Mouse (Mus musculus) MEL (cell line): ENCODE results near the gene Pla2g16. TPM values are rescaled to one million over a fixed set of nuclear protein-coding genes. Genes with fewer than 3 reads are reported as not detected.

Source experiments
- DNase-seq: peaks from one replicate; pipeline ENCODE4 v3.0.0; 2011; ENCODE audit warnings: low read depth, low spot score
- H3K27ac ChIP-seq: 2 replicates; pipeline ENCODE4 v1.5.1; 2012; ENCODE audit warnings: low read depth, mild to moderate bottlenecking, control low read depth, low read length, moderate library complexity; ENCODE audit not compliant: control insufficient read depth
- H3K27me3 ChIP-seq, 2 experiments: fragments of 150-350 bp in 1 of 2; sonication (generic) in 1 of 2; 2 replicates each; pipeline ENCODE4 v1.6.1; 2012; ENCODE audit warnings: low read length in 2 of 2, mild to moderate bottlenecking in 2 of 2, improper control_type of control experiment in 1 of 2, moderate library complexity in 1 of 2; ENCODE audit not compliant: insufficient read depth in 2 of 2, control insufficient read depth in 1 of 2
- H3K36me3 ChIP-seq, 2 experiments: 2 replicates each; pipeline ENCODE4 v1.6.1; 2012 to 2014; ENCODE audit warnings: low read length in 2 of 2, improper control_type of control experiment in 1 of 2, inconsistent platforms in 1 of 2, mild to moderate bottlenecking in 1 of 2; ENCODE audit not compliant: insufficient read depth in 2 of 2, control insufficient read depth in 1 of 2
- H3K4me1 ChIP-seq, 2 experiments: fragments of 150-350 bp in 1 of 2; sonication (generic) in 1 of 2; 2 replicates each; pipeline ENCODE4 v1.6.1; 2012; ENCODE audit warnings: low read length in 2 of 2, improper control_type of control experiment in 1 of 2, mild to moderate bottlenecking in 1 of 2; ENCODE audit not compliant: insufficient read depth in 2 of 2, control insufficient read depth in 1 of 2
- H3K4me3 ChIP-seq, 2 experiments: fragments of 150-350 bp in 1 of 2; sonication (generic) in 1 of 2; 2 replicates each; pipeline ENCODE4 v1.5.1; 2012; ENCODE audit warnings: low read depth in 2 of 2, low read length in 2 of 2, mild to moderate bottlenecking in 2 of 2, moderate library complexity in 2 of 2, control low read depth in 1 of 2, improper control_type of control experiment in 1 of 2; ENCODE audit not compliant: control insufficient read depth in 1 of 2, insufficient read depth in 1 of 2
- H3K79me2 ChIP-seq: 2 replicates; pipeline ENCODE4 v1.6.1; 2012; ENCODE audit warnings: mild to moderate bottlenecking, low read length, moderate library complexity; ENCODE audit not compliant: control insufficient read depth, poor library complexity, insufficient read depth
- H3K9ac ChIP-seq: 2 replicates; pipeline ENCODE4 v1.6.1; 2012; ENCODE audit warnings: low read depth, mild to moderate bottlenecking, control low read depth, low read length, moderate library complexity; ENCODE audit not compliant: control insufficient read depth, poor library complexity, severe bottlenecking
- H3K9me3 ChIP-seq: fragments of 150-350 bp; sonication (generic); replicated peaks from 2 replicates; pipeline ENCODE4 v1.6.1; 2012; ENCODE audit warnings: mild to moderate bottlenecking, low read length, improper control_type of control experiment, moderate library complexity; ENCODE audit not compliant: insufficient read depth
- CTCF ChIP-seq, 3 experiments: IDR thresholded peaks in 2 of 3; conservative IDR thresholded peaks in 1 of 3; 2 replicates each; pipeline ENCODE4 v1.5.1; 2011 to 2012; ENCODE audit warnings: low read length in 3 of 3, low read depth in 2 of 3, mild to moderate bottlenecking in 2 of 3, improper control_type of control experiment in 1 of 3, inconsistent platforms in 1 of 3, mixed read lengths in 1 of 3, moderate library complexity in 1 of 3; ENCODE audit not compliant: control insufficient read depth in 1 of 3, insufficient read depth in 1 of 3, poor library complexity in 1 of 3, severe bottlenecking in 1 of 3
- EP300 ChIP-seq, 2 experiments: IDR thresholded peaks; 2 replicates each; pipeline ENCODE4 v1.6.1; 2011; ENCODE audit warnings: improper control_type of control experiment in 2 of 2, low read length in 2 of 2, low read depth in 1 of 2, mild to moderate bottlenecking in 1 of 2
- ETS1 ChIP-seq: IDR thresholded peaks from 2 replicates; pipeline ENCODE4 v1.6.1; 2012; ENCODE audit warnings: low read depth, mild to moderate bottlenecking, inconsistent platforms, low read length, improper control_type of control experiment, moderate library complexity
- HCFC1 ChIP-seq: IDR thresholded peaks from 2 replicates; pipeline ENCODE4 v1.6.1; 2012; ENCODE audit warnings: low read depth, mild to moderate bottlenecking, inconsistent platforms, low read length, improper control_type of control experiment, moderate library complexity
- KAT2A ChIP-seq: conservative IDR thresholded peaks from 2 replicates; pipeline ENCODE4 v1.6.1; 2012; ENCODE audit warnings: low read depth, low read length, improper control_type of control experiment, inconsistent platforms
- MXI1 ChIP-seq: IDR thresholded peaks from 2 replicates; pipeline ENCODE4 v1.6.1; 2011; ENCODE audit warnings: mild to moderate bottlenecking, low read depth, low read length, improper control_type of control experiment
- RAD21 ChIP-seq: IDR thresholded peaks from 2 replicates; pipeline ENCODE4 v1.6.1; 2011; ENCODE audit warnings: mild to moderate bottlenecking, low read depth, low read length, improper control_type of control experiment
- RCOR1 ChIP-seq: IDR thresholded peaks from 2 replicates; pipeline ENCODE4 v1.6.1; 2012; ENCODE audit warnings: low read depth, mild to moderate bottlenecking, inconsistent platforms, low read length, improper control_type of control experiment
- SMC3 ChIP-seq: IDR thresholded peaks from 2 replicates; pipeline ENCODE4 v1.6.1; 2011; ENCODE audit warnings: low read depth, low read length, improper control_type of control experiment
- UBTF ChIP-seq: IDR thresholded peaks from 2 replicates; pipeline ENCODE4 v1.6.1; 2012; ENCODE audit warnings: low read depth, mild to moderate bottlenecking, inconsistent platforms, low read length, improper control_type of control experiment, moderate library complexity, borderline replicate concordance; ENCODE audit not compliant: insufficient read depth
- USF2 ChIP-seq, 2 experiments: IDR thresholded peaks; 2 replicates each; pipeline ENCODE4 v1.6.1; 2011 to 2012; ENCODE audit warnings: improper control_type of control experiment in 2 of 2, low read length in 2 of 2, borderline replicate concordance in 1 of 2, inconsistent platforms in 1 of 2, low read depth in 1 of 2, mild to moderate bottlenecking in 1 of 2; ENCODE audit not compliant: insufficient read depth in 1 of 2
- ZKSCAN1 ChIP-seq: IDR thresholded peaks from 2 replicates; pipeline ENCODE4 v1.6.1; 2012; ENCODE audit warnings: low read depth, mild to moderate bottlenecking, inconsistent platforms, low read length, improper control_type of control experiment, moderate library complexity
- polyA plus RNA-seq, 2 experiments: library from polyadenylated mRNA; stranded (reverse) in 1 of 2; unstranded in 1 of 2; fragments of >175 nt in 1 of 2; fragments of >200 nt in 1 of 2; gene quantifications; 2 replicates each; pipeline versions ENCODE4 v1.2.1 to v1.2.4; 2012; ENCODE audit warnings: low replicate concordance in 2 of 2, low read depth in 1 of 2; ENCODE audit not compliant: insufficient read length in 2 of 2, insufficient read depth in 1 of 2, missing spikeins in 1 of 2
- total RNA-seq: library from RNA; depleted of rRNA; stranded (reverse); fragments of 300-350 nt; gene quantifications from 2 replicates; pipeline ENCODE4 v1.2.3, GENCODE M21; 2012

Gene Pla2g16
- total and polyA plus RNA-seq, 3 experiments = 19.0 to 24.7 TPM; not detected in 1

DNA sequence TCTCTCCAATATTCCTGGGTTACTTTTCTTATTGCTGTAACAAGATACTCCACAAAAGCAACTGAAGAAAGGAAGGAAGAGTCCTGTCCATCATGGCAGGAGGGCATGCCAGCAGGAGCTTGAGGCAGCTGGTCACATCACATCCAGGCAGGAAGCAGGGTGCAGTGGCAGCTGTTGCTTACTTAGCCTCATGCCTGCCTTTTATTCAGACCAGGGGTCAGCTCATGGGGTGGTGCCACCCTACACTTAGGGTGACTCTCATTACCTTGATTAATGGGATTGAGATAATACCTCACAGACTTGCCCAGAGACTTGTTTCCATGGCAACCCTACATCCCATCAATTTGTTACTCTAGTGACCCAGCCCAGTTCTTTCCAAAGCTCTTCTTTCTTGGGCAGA is 47.8 kb downstream of the Pla2g16 start:
- Histone ChIP-seq H3K27me3 (no peaks in the 10 kb centered on the region), H3K9me3 (no peaks in the 10 kb centered on the region), H3K27ac (no peak overlapping the region), H3K4me3 (no peak overlapping the region), H3K4me1 (no peaks in the 10 kb centered on the region), H3K36me3 (no peaks in the 10 kb centered on the region), H3K79me2 (no peaks in the 10 kb centered on the region), H3K9ac (no peak overlapping the region)
- DNase-seq = no peak
- TF ChIP-seq HCFC1 (no peak), KAT2A (no peak), UBTF (no peak)

DNA sequence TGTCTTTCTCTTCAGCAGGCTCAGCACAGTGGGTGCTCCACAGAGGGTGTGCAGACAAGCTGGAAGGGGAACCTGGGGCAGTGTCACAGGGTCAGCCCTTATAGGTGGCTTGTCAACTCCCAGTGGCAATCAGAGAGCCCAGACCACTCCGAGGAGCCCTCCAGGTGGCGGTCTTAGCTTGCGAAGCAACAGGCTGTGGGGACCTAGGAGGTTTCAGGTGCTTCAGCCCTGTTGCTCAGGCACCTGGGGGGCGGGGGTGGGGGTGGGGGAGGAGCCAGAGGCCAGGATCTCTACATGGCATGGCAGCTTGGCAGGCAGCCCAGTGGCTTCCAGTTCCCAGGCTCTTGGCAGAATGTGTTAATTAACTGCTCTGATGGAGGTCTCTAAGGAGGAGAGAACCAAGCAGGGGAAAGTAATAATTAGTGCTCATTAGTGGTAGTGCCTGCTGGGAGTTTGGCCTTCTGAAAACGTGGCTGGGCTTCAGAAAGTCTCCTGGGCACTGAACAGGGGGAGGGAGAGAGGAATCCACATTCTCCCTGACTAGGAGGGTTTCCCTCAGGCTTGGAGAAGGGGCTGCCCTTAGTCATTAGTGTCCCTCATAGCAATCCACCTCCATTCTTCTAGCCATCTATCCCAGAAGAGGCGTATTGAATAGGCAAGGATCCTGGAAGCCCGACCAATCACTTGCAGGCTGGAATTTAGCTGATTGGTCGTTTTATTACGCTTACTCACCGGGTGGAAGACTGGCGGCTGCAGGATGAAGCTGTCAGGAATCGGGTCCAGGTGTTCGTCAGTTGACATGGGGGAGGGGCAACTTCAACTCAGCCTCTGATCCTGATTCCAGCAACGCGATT is 48.9 kb downstream of the Pla2g16 start:
- no peaks in the 10 kb centered on the region for H3K4me1 ChIP-seq
- no peak overlapping the region for H3K4me3 ChIP-seq
- TF ChIP-seq CTCF (IDR thresholded peaks at IDR 0.05 in 2 of 3, conservative IDR thresholded peaks at IDR 0.05 in 1 of 3; ENCODE audit: control insufficient read depth in 1 of 3, insufficient read depth in 1 of 3, low read depth in 2 of 3, low read length in 3 of 3, poor library complexity in 1 of 3, severe bottlenecking in 1 of 3) (peak in 2 of 3 experiments; percentile 2 to 20; a peak in 1 of 6 replicates), MXI1 (no peak), USF2 (IDR thresholded peaks at IDR 0.05; ENCODE audit: borderline replicate concordance in 1 of 2, insufficient read depth in 1 of 2, low read depth in 1 of 2, low read length in 2 of 2) (no peak), RAD21 (peak; percentile 4; the same call in 1 of the 2 replicates), RCOR1 (no peak), ZKSCAN1 (no peak), SMC3 (no peak), ETS1 (no peak), EP300 (IDR thresholded peaks at IDR 0.05; ENCODE audit: low read depth in 1 of 2, low read length in 2 of 2) (no peak)
- H3K27ac ChIP-seq = no peak overlapping the region
- no peaks in the 10 kb centered on the region for H3K27me3 ChIP-seq
- H3K9me3 ChIP-seq = no peaks in the 10 kb centered on the region
- no peak for DNase-seq
- H3K79me2 ChIP-seq = no peaks in the 10 kb centered on the region
- no peak overlapping the region for H3K9ac ChIP-seq
- no peaks in the 10 kb centered on the region for H3K36me3 ChIP-seq
